Mouse (Mus musculus) cerebellum, adult (tissue): ENCODE measurements around the gene Arhgap10.

ENCODE experiments used
- ATAC-seq: cut with Nextera tagmentation; 2 replicates; pipeline ENCODE4 v1.9.2; 2017; ENCODE audit warnings: mild to moderate bottlenecking, moderate library complexity, mixed read lengths; ENCODE audit not compliant: insufficient number of reproducible peaks, low FRiP score, low TSS enrichment

Gene Arhgap10

GRCm38 (mm10) chr8:77518201-77519115, 705 bp upstream of the Arhgap10 start:
- peak; percentile 29 for ATAC-seq

DNA sequence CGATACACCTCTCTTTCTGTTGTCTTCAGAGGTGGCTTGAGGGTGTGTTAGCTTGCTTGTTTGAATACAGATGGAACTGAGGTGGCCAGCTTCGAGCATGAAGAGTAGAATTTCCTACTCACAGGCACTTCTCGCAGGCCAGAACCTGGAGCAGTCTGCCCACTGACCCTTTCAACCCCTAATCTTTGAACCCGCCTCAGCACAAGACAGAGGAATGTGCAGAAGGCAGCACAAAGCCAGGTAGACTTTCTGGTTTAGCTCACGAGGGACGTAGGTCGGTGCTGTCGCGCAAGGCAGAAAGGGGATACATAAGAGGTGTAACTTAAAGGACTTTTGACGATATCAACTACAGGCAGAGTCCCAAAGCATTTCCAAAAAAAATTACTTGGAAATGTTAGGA, 908 bp downstream of the Arhgap10 start:
- no peak for ATAC-seq

- ATAC-seq = peak; percentile 33; the same call in 1 of the 2 replicates
Observed at GRCm38 (mm10) chr8:77515786-77516185, 2.0 kb downstream of the Arhgap10 start.

- ATAC-seq = no peak
Observed at GRCm38 (mm10) chr8:77515201-77515600, 2.6 kb downstream of the Arhgap10 start.

DNA sequence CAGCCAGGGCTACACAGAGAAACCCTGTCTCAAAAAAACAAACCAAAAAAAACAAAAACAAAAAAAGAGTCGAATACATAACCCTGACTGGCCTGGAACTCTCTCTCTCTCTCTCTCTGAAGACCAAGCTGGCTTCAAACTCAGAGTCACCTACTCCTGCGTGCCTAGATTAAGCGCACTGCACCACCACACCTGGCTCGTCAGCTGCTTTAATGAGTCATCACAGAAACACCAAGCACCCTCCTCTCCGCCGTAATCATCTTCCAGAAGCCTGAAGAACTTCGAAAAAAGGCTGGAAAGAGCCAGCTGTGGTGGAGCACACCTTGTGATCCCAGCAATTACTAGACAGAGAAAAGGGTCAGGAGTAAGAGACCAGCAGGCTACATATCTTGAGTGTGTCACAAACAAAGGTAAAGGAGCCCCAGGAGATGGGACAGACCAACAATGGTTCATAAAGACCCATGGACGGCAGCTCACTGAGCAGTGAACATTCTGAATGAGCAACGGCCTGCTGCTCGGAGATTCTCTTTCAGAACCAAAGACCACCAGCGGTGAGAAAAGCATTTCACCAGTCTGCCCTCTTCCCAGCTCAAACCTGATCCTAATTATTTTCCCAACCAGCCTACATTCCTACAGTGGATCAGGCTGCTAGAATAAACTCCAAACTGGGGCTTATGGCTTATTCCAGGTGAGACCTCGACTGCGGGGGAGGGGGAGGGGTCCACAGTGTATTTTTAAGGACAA, 5.8 kb downstream of the Arhgap10 start:
- no peak for ATAC-seq

- no peak for ATAC-seq
Observed at GRCm38 (mm10) chr8:77510426-77510825, 7.3 kb downstream of the Arhgap10 start.

- no peak for ATAC-seq
Observed at GRCm38 (mm10) chr8:77509044-77509443, 8.7 kb downstream of the Arhgap10 start.

DNA sequence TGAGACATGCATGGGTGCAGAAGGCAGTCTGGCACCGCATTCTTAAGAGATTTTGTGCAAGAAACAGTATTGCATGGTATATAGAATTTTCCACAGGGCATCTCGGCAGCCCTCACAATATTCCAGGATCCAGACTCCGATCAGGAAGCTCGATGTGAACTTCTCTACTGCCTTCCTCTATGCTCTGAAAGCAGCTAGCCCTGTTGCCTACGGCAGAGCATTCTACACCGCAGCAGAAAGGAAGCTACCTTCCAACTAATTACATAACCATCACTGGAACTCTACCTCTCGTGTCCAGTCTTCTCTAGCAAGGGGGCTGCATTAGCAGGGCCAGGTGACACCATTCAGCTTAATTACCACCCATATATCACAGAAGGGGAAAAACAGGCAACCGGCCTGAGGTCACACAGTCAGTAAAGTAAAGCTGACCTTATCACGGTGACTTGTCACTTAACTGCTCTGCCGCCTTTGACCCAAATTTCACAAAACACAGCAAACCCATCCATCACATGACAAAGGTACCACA, 10.2 kb downstream of the Arhgap10 start:
- ATAC-seq = peak; percentile 54; the same call in 1 of the 2 replicates

GRCm38 (mm10) chr8:77506539-77506938, 11.2 kb downstream of the Arhgap10 start:
- no peak for ATAC-seq

GRCm38 (mm10) chr8:77502547-77502946, 15.2 kb downstream of the Arhgap10 start:
- ATAC-seq = no peak

- no peak for ATAC-seq
Observed at GRCm38 (mm10) chr8:77501131-77501530, 16.6 kb downstream of the Arhgap10 start.

DNA sequence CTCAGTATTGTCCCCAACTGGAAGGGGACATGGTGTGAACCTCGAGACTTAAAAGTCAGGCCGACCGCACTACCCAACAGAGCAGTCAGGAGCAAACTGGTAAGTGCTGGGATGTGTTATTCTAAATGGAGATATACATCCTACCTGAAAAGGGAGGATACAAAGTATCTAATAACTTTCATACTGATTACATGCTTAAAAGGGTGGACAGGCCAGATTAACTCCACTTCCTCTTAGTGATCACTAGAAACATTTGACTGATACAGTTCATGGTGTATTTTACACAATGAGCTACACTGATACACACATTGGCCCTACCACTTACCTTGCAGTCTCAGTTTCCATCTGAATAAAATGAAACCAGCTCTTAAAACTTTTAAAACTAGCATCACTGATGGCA, 17.5 kb downstream of the Arhgap10 start:
- no peak for ATAC-seq

- ATAC-seq = no peak
Observed at GRCm38 (mm10) chr8:77497442-77497841, 20.3 kb downstream of the Arhgap10 start.

- ATAC-seq = no peak
Observed at GRCm38 (mm10) chr8:77496253-77496652, 21.5 kb downstream of the Arhgap10 start.

- no peak for ATAC-seq
Observed at GRCm38 (mm10) chr8:77494376-77495328, 23.1 kb downstream of the Arhgap10 start.

DNA sequence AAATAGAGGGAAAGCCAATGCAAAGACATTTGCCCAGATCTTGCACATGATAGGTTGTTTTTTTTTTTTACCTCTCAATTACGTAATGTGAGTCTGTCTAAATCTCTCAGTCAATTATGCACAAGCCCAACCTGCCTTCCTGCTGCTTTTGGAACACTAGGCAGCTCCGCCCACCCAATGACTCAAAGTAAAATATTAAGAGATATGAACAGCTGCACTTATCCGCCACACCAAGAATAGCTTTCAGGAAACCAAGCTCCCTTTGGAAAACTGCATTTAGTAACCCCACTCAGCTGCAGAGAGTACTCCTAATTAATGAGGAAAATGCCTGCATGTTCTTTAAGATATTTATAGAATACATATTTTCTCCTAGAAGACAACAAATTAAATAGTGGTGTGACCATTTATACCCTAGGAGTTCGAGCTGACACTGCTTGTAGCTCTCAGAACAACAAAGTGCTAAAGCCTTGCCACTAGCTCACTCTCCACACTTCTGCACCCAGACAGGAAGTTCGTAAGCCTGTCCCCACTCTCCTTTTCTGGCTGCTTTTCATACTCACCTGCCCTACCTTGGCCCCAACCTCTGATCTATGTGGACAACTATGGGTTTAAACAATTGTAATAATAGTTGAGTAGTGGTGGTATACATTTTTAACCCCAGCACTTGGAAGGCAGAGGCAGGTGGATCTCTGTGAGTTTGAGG, 25.2 kb downstream of the Arhgap10 start:
- ATAC-seq = no peak

- no peak for ATAC-seq
Observed at GRCm38 (mm10) chr8:77491231-77491923, 26.4 kb downstream of the Arhgap10 start.

- ATAC-seq = no peak
Observed at GRCm38 (mm10) chr8:77490095-77490781, 27.5 kb downstream of the Arhgap10 start.
